Comparison of ENCODE assay signal across 9 mouse cellular contexts in the genomic region with DNA sequence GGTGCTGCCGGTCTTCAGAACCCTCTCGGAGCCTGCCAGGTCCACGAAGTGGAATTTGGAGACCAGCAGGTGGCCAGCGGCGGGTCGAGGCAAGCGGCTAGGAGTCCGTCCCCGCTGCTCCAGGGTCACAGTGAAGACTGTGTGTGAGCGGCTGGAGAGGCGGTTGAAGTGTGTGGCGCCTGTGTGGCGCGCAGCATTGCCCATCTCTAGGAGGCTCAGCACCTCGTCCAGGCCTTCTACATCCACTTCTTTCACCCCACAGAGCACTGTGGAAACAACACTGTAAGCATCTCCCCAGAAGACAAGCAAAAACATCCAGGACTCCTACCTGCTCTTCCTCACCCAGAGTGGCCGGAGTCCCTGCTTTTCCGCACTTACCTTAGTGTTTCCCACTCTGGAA. TPM values are rescaled to one million over a fixed set of nuclear protein-coding genes. Genes with fewer than 3 reads are reported as not detected.
DNase-seq lines count a peak whose midpoint lies in the region; ATAC-seq and TF ChIP-seq lines count a peak whose summit lies in the region.
"Had no signal": no experiment of that assay in that cellular context is flagged by ENCODE, and none has a peak within 500 bp of the region (broad histone marks: within the 10 kb centered on the region; RNA-seq: fewer than 3 reads in every experiment).

No protein-coding gene starts in this region.

- WGBS in embryonic facial prominence, embryonic 13.5 days: 43% methylated on average over 17 of the region's 17 CpGs
- 34% methylated on average over 17 of the region's 17 CpGs for WGBS in forebrain, embryonic 16.5 days
- WGBS in midbrain, embryonic 16.5 days: 25% methylated on average over 17 of the region's 17 CpGs

- peaks cover 47% of the 10 kb centered on the region for H3K36me3 ChIP-seq in embryonic facial prominence, embryonic 13.5 days
- no peaks in the 10 kb centered on the region; the same call in 1 of the 2 replicates for H3K36me3 ChIP-seq in forebrain, embryonic 16.5 days (ENCODE audit: control insufficient read depth, insufficient read depth)
- H3K36me3 ChIP-seq in midbrain, embryonic 16.5 days (ENCODE audit: control insufficient read depth, insufficient read depth, low read length): no peaks in the 10 kb centered on the region

- H3K27me3 ChIP-seq in embryonic facial prominence, embryonic 13.5 days: peaks cover 23% of the 10 kb centered on the region
- H3K27me3 ChIP-seq in forebrain, embryonic 16.5 days (replicated peaks; ENCODE audit: control insufficient read depth, insufficient read depth, low read length): no peaks in the 10 kb centered on the region
- no peaks in the 10 kb centered on the region for H3K27me3 ChIP-seq in midbrain, embryonic 16.5 days (ENCODE audit: control insufficient read depth, insufficient read depth, low read depth, low read length)

- H3K27ac ChIP-seq in layer of hippocampus, adult 2 months: peak overlapping the region; percentile 68
- no peak overlapping the region for H3K27ac ChIP-seq in embryonic facial prominence, embryonic 13.5 days
- H3K27ac ChIP-seq in forebrain, embryonic 16.5 days (ENCODE audit: low read length): no peak overlapping the region
- H3K27ac ChIP-seq in midbrain, embryonic 16.5 days (ENCODE audit: low read length): no peak overlapping the region

- no peaks in the 10 kb centered on the region for H3K9me3 ChIP-seq in embryonic facial prominence, embryonic 13.5 days
- no peaks in the 10 kb centered on the region for H3K9me3 ChIP-seq in forebrain, embryonic 16.5 days (ENCODE audit: control insufficient read depth, low read length)
- H3K9me3 ChIP-seq in midbrain, embryonic 16.5 days (replicated peaks; ENCODE audit: control insufficient read depth, low read length, poor library complexity, severe bottlenecking): no peaks in the 10 kb centered on the region

- H3K4me2 ChIP-seq in embryonic facial prominence, embryonic 13.5 days: peak overlapping the region; percentile 72
- peak overlapping the region; percentile 79 for H3K4me2 ChIP-seq in forebrain, embryonic 16.5 days (ENCODE audit: low read length)
- peak overlapping the region; percentile 73 for H3K4me2 ChIP-seq in midbrain, embryonic 16.5 days (ENCODE audit: low read length)

- no peak for TF ChIP-seq CTCF in layer of hippocampus, adult 2 months (conservative IDR thresholded peaks at IDR 0.05)

- peak overlapping the region; percentile 68; the same call in 1 of the 2 replicates for H3K9ac ChIP-seq in embryonic facial prominence, embryonic 13.5 days
- H3K9ac ChIP-seq in forebrain, embryonic 16.5 days (replicated peaks; ENCODE audit: low read depth, low read length): peak overlapping the region; percentile 66
- H3K9ac ChIP-seq in midbrain, embryonic 16.5 days (ENCODE audit: low read depth, low read length): peak overlapping the region; percentile 64

- H3K4me3 ChIP-seq in layer of hippocampus, adult 2 months: peak overlapping the region; percentile 56
- H3K4me3 ChIP-seq in embryonic facial prominence, embryonic 13.5 days: peak overlapping the region; percentile 46
- H3K4me3 ChIP-seq in forebrain, embryonic 16.5 days (replicated peaks; ENCODE audit: low read length): peak overlapping the region; percentile 50
- H3K4me3 ChIP-seq in midbrain, embryonic 16.5 days (ENCODE audit: low read depth, low read length): peak overlapping the region; percentile 47

- no peak for DNase-seq in layer of hippocampus, adult 2 months (ENCODE audit: low spot score in 2 of 2)
- DNase-seq in layer of hippocampus, adult 8-10 months (ENCODE audit: low spot score in 2 of 2): no peak
- no peak for DNase-seq in gastrocnemius, postnatal 4 days (ENCODE audit: low spot score in 2 of 2)
- no peak for DNase-seq in layer of hippocampus, postnatal 14 days (ENCODE audit: low spot score in 2 of 2)

- ATAC-seq in embryonic facial prominence, embryonic 13.5 days (ENCODE audit: insufficient number of reproducible peaks, insufficient read depth, low FRiP score, low TSS enrichment, low read depth): no peak
- ATAC-seq in forebrain, embryonic 16.5 days: no peak
- ATAC-seq in midbrain, embryonic 16.5 days: no peak

- peaks cover 21% of the 10 kb centered on the region for H3K4me1 ChIP-seq in embryonic facial prominence, embryonic 13.5 days
- H3K4me1 ChIP-seq in forebrain, embryonic 16.5 days (replicated peaks; ENCODE audit: control insufficient read depth, insufficient read depth, low read length): peaks cover 17% of the 10 kb centered on the region
- H3K4me1 ChIP-seq in midbrain, embryonic 16.5 days (ENCODE audit: control insufficient read depth, insufficient read depth, low read length): peaks cover 13% of the 10 kb centered on the region

RNA-seq across cellular contexts. Expression of a gene that starts 4.7 kb away (rescaled TPM):
- 1 to 10 TPM; 2.0 to 2.4 TPM for total RNA-seq in layer of hippocampus, adult 2 months (2021)
- total RNA-seq in layer of hippocampus, adult 8-10 months (2022): 1 to 10 TPM; 1.3 to 2.7 (median 1.9) TPM
- 7.1 and 7.8 TPM in 2 replicates for polyA plus RNA-seq in embryonic facial prominence, embryonic 13.5 days (2015; fragmentation: Nextera tagmentation; extraction: Ambion mirVana)
- 2.3 TPM in 2 replicates for polyA plus RNA-seq in forebrain, embryonic 16.5 days (2015; fragmentation: Nextera tagmentation; extraction: Ambion mirVana)
- polyA plus RNA-seq in midbrain, embryonic 16.5 days (2015; fragmentation: Nextera tagmentation; extraction: Ambion mirVana): 1.3 and 1.9 TPM in 2 replicates
- total RNA-seq in gastrocnemius, postnatal 4 days (2021): 1 to 10 TPM; 4.8 to 6.0 TPM
- total RNA-seq in layer of hippocampus, postnatal 14 days (2021): 1 to 10 TPM; 3.0 to 3.2 TPM

RNA-seq across cellular contexts. Expression of a gene that starts 21.9 kb away (rescaled TPM):
- total RNA-seq in layer of hippocampus, adult 2 months (2021): under 1 TPM; 0.26 to 0.27 TPM
- under 1 TPM in 3 of 4 experiments, not detected in 1; 0.21 to 0.93 (median 0.31) TPM for total RNA-seq in layer of hippocampus, adult 8-10 months (2022)
- not detected in 2 replicates for polyA plus RNA-seq in embryonic facial prominence, embryonic 13.5 days (2015; fragmentation: Nextera tagmentation; extraction: Ambion mirVana)
- not detected in 2 replicates for polyA plus RNA-seq in forebrain, embryonic 16.5 days (2015; fragmentation: Nextera tagmentation; extraction: Ambion mirVana)
- 0.22 and 0.24 TPM in 2 replicates for polyA plus RNA-seq in midbrain, embryonic 16.5 days (2015; fragmentation: Nextera tagmentation; extraction: Ambion mirVana)
- 10 to 100 TPM; 26.6 to 62.1 TPM for total RNA-seq in gastrocnemius, postnatal 4 days (2021)
- total RNA-seq in layer of hippocampus, postnatal 14 days (2021): under 1 TPM; 0.58 to 0.83 TPM
- total RNA-seq: left cerebral cortex, postnatal 25 days had no signal

RNA-seq across cellular contexts. Expression of a gene that starts 32.1 kb away (rescaled TPM):
- total RNA-seq in layer of hippocampus, adult 2 months (2021): 10 to 100 TPM; 12.1 to 13.2 TPM
- total RNA-seq in layer of hippocampus, adult 8-10 months (2022): 10 to 100 TPM; 10.1 to 14.3 (median 10.6) TPM
- 11.9 and 12.4 TPM in 2 replicates for polyA plus RNA-seq in embryonic facial prominence, embryonic 13.5 days (2015; fragmentation: Nextera tagmentation; extraction: Ambion mirVana)
- polyA plus RNA-seq in forebrain, embryonic 16.5 days (2015; fragmentation: Nextera tagmentation; extraction: Ambion mirVana): 18.0 and 18.2 TPM in 2 replicates
- 12.7 and 13.9 TPM in 2 replicates for polyA plus RNA-seq in midbrain, embryonic 16.5 days (2015; fragmentation: Nextera tagmentation; extraction: Ambion mirVana)
- 1 to 10 TPM; 2.6 to 4.2 TPM for total RNA-seq in gastrocnemius, postnatal 4 days (2021)
- 10 to 100 TPM; 11.0 to 14.3 TPM for total RNA-seq in layer of hippocampus, postnatal 14 days (2021)

RNA-seq across cellular contexts. Expression of a gene that starts 32.1 kb away (rescaled TPM):
- total RNA-seq in layer of hippocampus, adult 2 months (2021): under 1 TPM in 1 of 2 experiments, not detected in 1; 0.36 TPM
- under 1 TPM; 0.26 to 0.43 (median 0.39) TPM for total RNA-seq in layer of hippocampus, adult 8-10 months (2022)
- polyA plus RNA-seq in embryonic facial prominence, embryonic 13.5 days (2015; fragmentation: Nextera tagmentation; extraction: Ambion mirVana): 0.20 and 0.29 TPM in 2 replicates
- 0.23 and 0.58 TPM in 2 replicates for polyA plus RNA-seq in forebrain, embryonic 16.5 days (2015; fragmentation: Nextera tagmentation; extraction: Ambion mirVana)
- polyA plus RNA-seq in midbrain, embryonic 16.5 days (2015; fragmentation: Nextera tagmentation; extraction: Ambion mirVana): 0.33 and 0.50 TPM in 2 replicates
- under 1 TPM; 0.20 to 0.67 TPM for total RNA-seq in gastrocnemius, postnatal 4 days (2021)
- total RNA-seq in layer of hippocampus, postnatal 14 days (2021): under 1 TPM; 0.17 to 0.60 TPM
- polyA plus RNA-seq: spleen, adult 2 months had no signal

RNA-seq across cellular contexts. Expression of a gene that starts 50.8 kb away (rescaled TPM):
- under 1 TPM; 0.12 to 0.23 TPM for total RNA-seq in layer of hippocampus, adult 2 months (2021)
- total RNA-seq in layer of hippocampus, adult 8-10 months (2022): under 1 TPM in 2 of 4 experiments, not detected in 2; 0.09 to 0.20 TPM
- polyA plus RNA-seq in embryonic facial prominence, embryonic 13.5 days (2015; fragmentation: Nextera tagmentation; extraction: Ambion mirVana): 10.2 and 10.9 TPM in 2 replicates
- 2.7 and 3.5 TPM in 2 replicates for polyA plus RNA-seq in forebrain, embryonic 16.5 days (2015; fragmentation: Nextera tagmentation; extraction: Ambion mirVana)
- 0.87 and 0.92 TPM in 2 replicates for polyA plus RNA-seq in midbrain, embryonic 16.5 days (2015; fragmentation: Nextera tagmentation; extraction: Ambion mirVana)
- total RNA-seq in gastrocnemius, postnatal 4 days (2021): 1 to 10 TPM; 4.7 to 5.0 TPM
- total RNA-seq in layer of hippocampus, postnatal 14 days (2021): under 1 TPM; 0.45 to 0.97 TPM

Comparison
In these comparisons a context has a peak if more than half of its experiments do, and no peak if none do; other contexts are left out.
1. RNA of a gene that starts 21.9 kb away (total RNA-seq): 26.6 to 62.1 TPM in gastrocnemius, postnatal 4 days; 0.58 to 0.83 TPM in layer of hippocampus, postnatal 14 days, 0.21 to 0.93 TPM in layer of hippocampus, adult 8-10 months and 0.26 to 0.27 TPM in layer of hippocampus, adult 2 months; every median in the first group is over 10 times any median in the second.
2. Peak in every context shown above with its lines, with median percentiles within 50 percentile points of each other: H3K4me3 ChIP-seq, H3K4me2 ChIP-seq and H3K9ac ChIP-seq.